Mouse (Mus musculus) MEL (cell line): ENCODE measurements around the gene Pdss2. TPM values are rescaled to one million over a fixed set of nuclear protein-coding genes. Genes with fewer than 3 reads are reported as not detected.

ENCODE experiments used
- DNase-seq: peaks from one replicate; pipeline ENCODE4 v3.0.0; 2011; ENCODE audit warnings: low read depth, low spot score
- H3K27ac ChIP-seq: 2 replicates; pipeline ENCODE4 v1.5.1; 2012; ENCODE audit warnings: low read depth, mild to moderate bottlenecking, control low read depth, low read length, moderate library complexity; ENCODE audit not compliant: control insufficient read depth
- H3K27me3 ChIP-seq, 2 experiments: fragments of 150-350 bp in 1 of 2; sonication (generic) in 1 of 2; 2 replicates each; pipeline ENCODE4 v1.6.1; 2012; ENCODE audit warnings: low read length in 2 of 2, mild to moderate bottlenecking in 2 of 2, improper control_type of control experiment in 1 of 2, moderate library complexity in 1 of 2; ENCODE audit not compliant: insufficient read depth in 2 of 2, control insufficient read depth in 1 of 2
- H3K36me3 ChIP-seq, 2 experiments: 2 replicates each; pipeline ENCODE4 v1.6.1; 2012 to 2014; ENCODE audit warnings: low read length in 2 of 2, improper control_type of control experiment in 1 of 2, inconsistent platforms in 1 of 2, mild to moderate bottlenecking in 1 of 2; ENCODE audit not compliant: insufficient read depth in 2 of 2, control insufficient read depth in 1 of 2
- H3K4me1 ChIP-seq, 2 experiments: fragments of 150-350 bp in 1 of 2; sonication (generic) in 1 of 2; 2 replicates each; pipeline ENCODE4 v1.6.1; 2012; ENCODE audit warnings: low read length in 2 of 2, improper control_type of control experiment in 1 of 2, mild to moderate bottlenecking in 1 of 2; ENCODE audit not compliant: insufficient read depth in 2 of 2, control insufficient read depth in 1 of 2
- H3K4me3 ChIP-seq, 2 experiments: fragments of 150-350 bp in 1 of 2; sonication (generic) in 1 of 2; 2 replicates each; pipeline ENCODE4 v1.5.1; 2012; ENCODE audit warnings: low read depth in 2 of 2, low read length in 2 of 2, mild to moderate bottlenecking in 2 of 2, moderate library complexity in 2 of 2, control low read depth in 1 of 2, improper control_type of control experiment in 1 of 2; ENCODE audit not compliant: control insufficient read depth in 1 of 2, insufficient read depth in 1 of 2
- H3K79me2 ChIP-seq: 2 replicates; pipeline ENCODE4 v1.6.1; 2012; ENCODE audit warnings: mild to moderate bottlenecking, low read length, moderate library complexity; ENCODE audit not compliant: control insufficient read depth, poor library complexity, insufficient read depth
- H3K9ac ChIP-seq: 2 replicates; pipeline ENCODE4 v1.6.1; 2012; ENCODE audit warnings: low read depth, mild to moderate bottlenecking, control low read depth, low read length, moderate library complexity; ENCODE audit not compliant: control insufficient read depth, poor library complexity, severe bottlenecking
- H3K9me3 ChIP-seq: fragments of 150-350 bp; sonication (generic); replicated peaks from 2 replicates; pipeline ENCODE4 v1.6.1; 2012; ENCODE audit warnings: mild to moderate bottlenecking, low read length, improper control_type of control experiment, moderate library complexity; ENCODE audit not compliant: insufficient read depth
- CHD2 ChIP-seq: IDR thresholded peaks from 2 replicates; pipeline ENCODE4 v1.6.1; 2011; ENCODE audit warnings: low read length, improper control_type of control experiment
- ELF1 ChIP-seq: IDR thresholded peaks from 2 replicates; pipeline ENCODE4 v1.6.1; 2014; ENCODE audit warnings: low read depth, mild to moderate bottlenecking, inconsistent platforms, low read length, improper control_type of control experiment, moderate library complexity
- GABPA ChIP-seq: IDR thresholded peaks from 2 replicates; pipeline ENCODE4 v1.6.1; 2012; ENCODE audit warnings: low read depth, mild to moderate bottlenecking, inconsistent platforms, low read length, improper control_type of control experiment, moderate library complexity
- HCFC1 ChIP-seq: IDR thresholded peaks from 2 replicates; pipeline ENCODE4 v1.6.1; 2012; ENCODE audit warnings: low read depth, mild to moderate bottlenecking, inconsistent platforms, low read length, improper control_type of control experiment, moderate library complexity
- KAT2A ChIP-seq: conservative IDR thresholded peaks from 2 replicates; pipeline ENCODE4 v1.6.1; 2012; ENCODE audit warnings: low read depth, low read length, improper control_type of control experiment, inconsistent platforms
- MAFK ChIP-seq: IDR thresholded peaks from 2 replicates; pipeline ENCODE4 v1.6.1; 2011; ENCODE audit warnings: low read depth, mild to moderate bottlenecking, low read length, improper control_type of control experiment, borderline replicate concordance
- MAX ChIP-seq: IDR thresholded peaks from 2 replicates; pipeline ENCODE4 v1.6.1; 2011; ENCODE audit warnings: low read length, improper control_type of control experiment
- MAZ ChIP-seq: IDR thresholded peaks from 2 replicates; pipeline ENCODE4 v1.6.1; 2012; ENCODE audit warnings: low read depth, mild to moderate bottlenecking, inconsistent platforms, low read length, improper control_type of control experiment
- MEF2A ChIP-seq: IDR thresholded peaks from 2 replicates; pipeline ENCODE4 v1.6.1; 2014; ENCODE audit warnings: low read depth, mild to moderate bottlenecking, inconsistent platforms, low read length, improper control_type of control experiment; ENCODE audit not compliant: poor library complexity, insufficient replicate concordance, severe bottlenecking; ENCODE audit errors: extremely low read depth
- MYB ChIP-seq: IDR thresholded peaks from 2 replicates; pipeline ENCODE4 v1.6.1; 2011; ENCODE audit warnings: mild to moderate bottlenecking, low read depth, low read length, improper control_type of control experiment
- MYC ChIP-seq: IDR thresholded peaks from 2 replicates; pipeline ENCODE4 v1.6.1; 2011; ENCODE audit warnings: low read depth, mild to moderate bottlenecking, low read length, improper control_type of control experiment, moderate library complexity
- NELFE ChIP-seq: IDR thresholded peaks from 2 replicates; pipeline ENCODE4 v1.6.1; 2011; ENCODE audit warnings: low read depth, low read length, improper control_type of control experiment
- NRF1 ChIP-seq: IDR thresholded peaks from 2 replicates; pipeline ENCODE4 v1.6.1; 2014; ENCODE audit warnings: low read depth, mild to moderate bottlenecking, inconsistent platforms, low read length, improper control_type of control experiment, moderate library complexity; ENCODE audit not compliant: poor library complexity, insufficient read depth, severe bottlenecking
- POLR2A ChIP-seq, 2 experiments: IDR thresholded peaks; 2 replicates each; pipeline ENCODE4 v1.6.1; 2011 to 2012; ENCODE audit warnings: low read length in 2 of 2, mild to moderate bottlenecking in 2 of 2, control low read depth in 1 of 2, improper control_type of control experiment in 1 of 2, low read depth in 1 of 2, moderate library complexity in 1 of 2; ENCODE audit not compliant: control insufficient read depth in 1 of 2, insufficient read depth in 1 of 2, poor library complexity in 1 of 2
- POLR2AphosphoS2 ChIP-seq: IDR thresholded peaks from 2 replicates; pipeline ENCODE4 v1.6.1; 2011; ENCODE audit warnings: low read length, improper control_type of control experiment
- POLR2AphosphoS5 ChIP-seq: IDR thresholded peaks from 2 replicates; pipeline ENCODE4 v1.6.1; 2012; ENCODE audit warnings: low read depth, borderline replicate concordance, mild to moderate bottlenecking, inconsistent platforms, low read length, moderate library complexity, mixed read lengths
- RCOR1 ChIP-seq: IDR thresholded peaks from 2 replicates; pipeline ENCODE4 v1.6.1; 2012; ENCODE audit warnings: low read depth, mild to moderate bottlenecking, inconsistent platforms, low read length, improper control_type of control experiment
- TCF12 ChIP-seq: IDR thresholded peaks from 2 replicates; pipeline ENCODE4 v1.6.1; 2014; ENCODE audit warnings: low read depth, mild to moderate bottlenecking, inconsistent platforms, low read length, improper control_type of control experiment, moderate library complexity
- USF1 ChIP-seq: IDR thresholded peaks from 2 replicates; pipeline ENCODE4 v1.6.1; 2014; ENCODE audit warnings: low read depth, mild to moderate bottlenecking, inconsistent platforms, low read length, improper control_type of control experiment, moderate library complexity
- USF2 ChIP-seq, 2 experiments: IDR thresholded peaks; 2 replicates each; pipeline ENCODE4 v1.6.1; 2011 to 2012; ENCODE audit warnings: improper control_type of control experiment in 2 of 2, low read length in 2 of 2, borderline replicate concordance in 1 of 2, inconsistent platforms in 1 of 2, low read depth in 1 of 2, mild to moderate bottlenecking in 1 of 2; ENCODE audit not compliant: insufficient read depth in 1 of 2
- ZC3H11A ChIP-seq: IDR thresholded peaks from 2 replicates; pipeline ENCODE4 v1.6.1; 2012; ENCODE audit warnings: low read depth, mild to moderate bottlenecking, inconsistent platforms, low read length, improper control_type of control experiment
- ZMIZ1 ChIP-seq: IDR thresholded peaks from 2 replicates; pipeline ENCODE4 v1.6.1; 2012; ENCODE audit warnings: low read depth, mild to moderate bottlenecking, inconsistent platforms, low read length, improper control_type of control experiment, moderate library complexity
- ZNF384 ChIP-seq: IDR thresholded peaks from 2 replicates; pipeline ENCODE4 v1.6.1; 2012; ENCODE audit warnings: low read depth, mild to moderate bottlenecking, inconsistent platforms, low read length, improper control_type of control experiment
- polyA plus RNA-seq, 2 experiments: library from polyadenylated mRNA; stranded (reverse) in 1 of 2; unstranded in 1 of 2; fragments of >175 nt in 1 of 2; fragments of >200 nt in 1 of 2; gene quantifications; 2 replicates each; pipeline versions ENCODE4 v1.2.1 to v1.2.4; 2012; ENCODE audit warnings: low replicate concordance in 2 of 2, low read depth in 1 of 2; ENCODE audit not compliant: insufficient read length in 2 of 2, insufficient read depth in 1 of 2, missing spikeins in 1 of 2
- total RNA-seq: library from RNA; depleted of rRNA; stranded (reverse); fragments of 300-350 nt; gene quantifications from 2 replicates; pipeline ENCODE4 v1.2.3, GENCODE M21; 2012

Pdss2 gene
- total and polyA plus RNA-seq, 3 experiments = 14.3 to 14.8 TPM; not detected in 1

- DNase-seq = no peak
- Histone ChIP-seq H3K9ac (no peak overlapping the region), H3K27me3 (peaks cover under 1 to 4% of the 10 kb centered on the region in 2 experiments; a peak in 3 of 4 replicates), H3K79me2 (no peaks in the 10 kb centered on the region), H3K9me3 (no peaks in the 10 kb centered on the region), H3K36me3 (no peaks in the 10 kb centered on the region), H3K27ac (no peak overlapping the region), H3K4me3 (no peak overlapping the region), H3K4me1 (no peaks in the 10 kb centered on the region)
- TF ChIP-seq CHD2 (no peak), TCF12 (no peak), MAX (no peak), GABPA (no peak), MYB (no peak), POLR2AphosphoS2 (no peak), MAFK (no peak), ELF1 (no peak), ZNF384 (no peak), USF2 (IDR thresholded peaks at IDR 0.05; ENCODE audit: borderline replicate concordance in 1 of 2, insufficient read depth in 1 of 2, low read depth in 1 of 2, low read length in 2 of 2) (no peak), RCOR1 (no peak), HCFC1 (no peak), ZC3H11A (no peak), KAT2A (no peak)
Observed at GRCm38 (mm10) chr10:43173141-43173827, 48.0 kb upstream of the Pdss2 start.

DNA sequence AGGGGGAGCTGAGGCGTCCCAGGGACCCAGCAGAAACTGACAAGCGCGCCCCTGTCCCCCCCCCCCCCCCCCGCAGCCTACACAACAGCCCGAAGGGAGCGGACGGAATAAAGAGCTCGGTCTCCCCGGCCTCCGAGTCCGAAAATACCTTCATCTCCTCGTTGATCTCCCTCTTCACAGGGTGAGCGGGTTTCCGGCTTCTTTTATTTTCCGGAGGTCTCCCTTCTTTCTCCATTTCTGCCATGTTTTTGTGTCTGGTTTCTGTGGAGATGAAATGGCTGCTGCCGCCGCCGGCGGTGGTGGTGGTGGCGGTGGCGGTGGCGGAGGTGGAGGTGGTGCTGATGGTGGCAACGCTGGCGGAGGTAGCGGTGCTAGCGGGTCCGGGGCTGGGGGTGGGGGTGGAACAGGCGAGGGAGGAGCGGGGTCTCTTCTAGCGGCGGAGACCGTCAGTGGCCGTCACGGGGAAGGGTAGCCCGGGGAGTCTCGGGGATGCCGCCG is 47.4 kb upstream of the Pdss2 start:
- Histone ChIP-seq H3K27me3 (peaks cover 2 to 4% of the 10 kb centered on the region in 2 experiments; a peak in 3 of 4 replicates), H3K27ac (no peak overlapping the region), H3K9ac (no peak overlapping the region), H3K36me3 (no peaks in the 10 kb centered on the region)
- TF ChIP-seq ZNF384 = no peak
- TF ChIP-seq RCOR1 = no peak
- no peak for TF ChIP-seq MYC
- TF ChIP-seq CHD2 = no peak
- TF ChIP-seq POLR2AphosphoS5 = no peak
- TF ChIP-seq USF2 (IDR thresholded peaks at IDR 0.05; ENCODE audit: borderline replicate concordance in 1 of 2, insufficient read depth in 1 of 2, low read depth in 1 of 2, low read length in 2 of 2) = no peak
- TF ChIP-seq POLR2A (IDR thresholded peaks at IDR 0.05; ENCODE audit: control insufficient read depth in 1 of 2, insufficient read depth in 1 of 2, low read depth in 1 of 2, low read length in 2 of 2, poor library complexity in 1 of 2) = no peak
- TF ChIP-seq MEF2A = no peak
- no peak for TF ChIP-seq NRF1
- TF ChIP-seq ZC3H11A = no peak
- no peak for TF ChIP-seq USF1
- no peak for TF ChIP-seq HCFC1
- TF ChIP-seq MAX = no peak
- TF ChIP-seq NELFE = no peak
- TF ChIP-seq MAZ = no peak
- TF ChIP-seq ZMIZ1 = no peak
- no peak for TF ChIP-seq POLR2AphosphoS2
- TF ChIP-seq, all 39 proteins: peak for 0
- H3K79me2 ChIP-seq = no peaks in the 10 kb centered on the region
- H3K4me1 ChIP-seq = no peaks in the 10 kb centered on the region
- no peaks in the 10 kb centered on the region for H3K9me3 ChIP-seq
- no peak overlapping the region for H3K4me3 ChIP-seq
- no peak for DNase-seq
